Mouse (Mus musculus): ENCODE results near the gene Arhgef25.

DNA sequence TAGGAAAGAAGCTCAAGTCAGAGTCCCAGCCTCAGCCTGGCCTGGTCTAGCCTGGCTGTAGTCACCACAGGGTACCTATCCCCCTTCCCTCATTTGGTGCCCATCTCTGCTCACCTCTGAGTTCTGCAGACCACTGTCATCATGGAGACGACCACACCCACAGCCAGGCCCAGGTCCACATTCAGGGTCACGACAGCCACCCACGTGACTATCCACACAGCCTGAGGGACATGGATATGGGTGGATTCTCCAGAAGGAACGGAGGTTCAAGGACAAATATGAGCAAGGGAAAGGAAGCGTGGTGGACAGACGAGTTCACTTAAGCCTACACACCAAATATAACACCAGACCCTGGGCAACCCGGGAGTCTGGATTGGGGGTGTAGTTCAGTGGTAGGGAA, 15.7 kb downstream of the Arhgef25 start:
- TF ChIP-seq POLR2A (IDR thresholded peaks at IDR 0.05; ENCODE audit: low read depth, low read length) (no peak), CTCF (conservative IDR thresholded peaks at IDR 0.05; ENCODE audit: insufficient read depth, insufficient read length, low read depth, low read length) (no peak)

All from kidney, adult 2 months (tissue).